Mouse (Mus musculus) right cerebral cortex, postnatal 10 days (tissue): ENCODE data around the gene Phldb3.

Experiments
- DNase-seq, 2 experiments: peaks; one replicate each; pipeline ENCODE4 v3.0.0; 2021; ENCODE audit warnings: low spot score in 2 of 2

Gene Phldb3

DNA sequence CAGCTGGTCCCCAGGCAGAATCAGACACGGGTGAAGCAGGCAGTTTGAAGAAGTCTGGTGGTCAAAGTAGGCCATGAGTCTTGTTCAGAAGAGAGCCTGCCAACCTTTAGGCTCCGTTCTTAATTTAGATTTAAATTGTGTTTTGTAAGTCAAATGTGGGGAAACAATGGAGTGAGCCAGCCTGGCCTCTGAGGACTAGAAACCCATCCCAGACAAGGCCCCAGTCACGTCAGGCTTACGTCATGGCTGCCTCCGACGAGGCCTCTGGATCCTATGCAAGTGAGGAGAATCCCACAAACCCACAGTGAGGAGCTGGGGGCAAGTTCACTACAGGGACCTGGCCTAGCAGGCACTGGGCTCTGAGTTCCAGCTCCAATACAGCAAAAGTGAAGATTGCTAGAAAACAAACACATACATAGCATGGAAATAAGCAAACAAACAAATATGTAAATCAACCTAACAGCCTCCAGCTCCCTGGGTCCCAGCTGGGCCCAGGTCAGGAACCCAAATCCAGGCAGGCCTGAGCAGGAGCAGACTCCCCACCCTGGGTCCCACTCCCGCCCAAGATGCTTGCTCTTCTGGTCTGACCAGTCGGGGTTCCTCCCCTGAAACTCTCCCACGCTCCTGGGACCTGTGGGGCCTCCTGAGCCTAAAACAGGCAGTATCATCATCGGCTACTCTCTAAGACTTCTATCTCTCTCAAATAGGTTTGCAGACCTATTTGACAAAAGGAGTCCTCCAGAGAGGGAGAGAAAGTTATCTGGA lies 19.7 kb downstream of the Phldb3 start:
- no peak for DNase-seq

DNA sequence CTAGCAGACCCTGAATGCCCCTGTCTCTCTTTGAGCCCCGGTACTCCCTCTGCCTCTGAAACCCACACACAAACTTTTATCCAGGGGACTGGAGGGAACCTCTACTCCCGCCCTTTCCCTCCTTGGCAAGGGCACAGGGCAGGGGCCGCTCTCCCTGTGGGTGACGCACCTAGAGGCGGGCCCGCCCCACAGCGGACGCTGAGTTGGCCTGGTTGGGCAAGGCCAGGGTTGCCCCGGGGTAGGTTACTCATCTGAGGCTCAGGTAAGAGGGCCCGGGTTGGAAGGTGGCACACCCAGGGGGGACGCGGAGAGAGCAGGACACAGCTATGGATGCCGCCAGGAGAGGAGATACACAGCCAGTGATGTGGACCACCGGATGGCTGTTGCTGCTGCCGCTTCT lies 25.7 kb downstream of the Phldb3 start, which contains the start of gene Lypd3:
TSS of gene Lypd3 (plus strand) at position 287 of the 400 bp plus-strand sequence.
- no peak for DNase-seq

- DNase-seq: no peak
Observed at GRCm38 (mm10) chr7:24637046-24637445, 26.5 kb downstream of the Phldb3 start.

GRCm38 (mm10) chr7:24638026-24638856 lies 27.7 kb downstream of the Phldb3 start:
- no peak for DNase-seq

DNA sequence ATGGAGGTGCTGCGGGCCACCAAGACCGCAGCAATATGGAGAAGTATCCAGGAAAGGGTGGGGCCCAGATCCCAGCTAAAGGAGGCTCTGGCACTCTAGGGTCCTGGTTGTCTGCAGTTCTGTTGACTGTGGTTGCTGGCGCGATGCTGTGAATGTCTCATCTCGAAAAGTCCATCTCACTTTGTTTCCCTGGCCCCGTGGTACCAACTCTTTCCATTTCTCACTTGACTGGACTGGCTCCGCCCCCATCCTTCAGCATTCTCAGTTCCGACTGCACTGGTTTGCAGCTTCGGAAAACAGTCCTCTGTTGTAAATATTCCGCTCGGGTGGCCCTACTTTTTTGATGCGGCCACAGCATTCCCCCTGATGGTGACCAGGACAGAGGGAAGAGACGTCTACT lies 29.9 kb downstream of the Phldb3 start:
- DNase-seq: no peak

DNA sequence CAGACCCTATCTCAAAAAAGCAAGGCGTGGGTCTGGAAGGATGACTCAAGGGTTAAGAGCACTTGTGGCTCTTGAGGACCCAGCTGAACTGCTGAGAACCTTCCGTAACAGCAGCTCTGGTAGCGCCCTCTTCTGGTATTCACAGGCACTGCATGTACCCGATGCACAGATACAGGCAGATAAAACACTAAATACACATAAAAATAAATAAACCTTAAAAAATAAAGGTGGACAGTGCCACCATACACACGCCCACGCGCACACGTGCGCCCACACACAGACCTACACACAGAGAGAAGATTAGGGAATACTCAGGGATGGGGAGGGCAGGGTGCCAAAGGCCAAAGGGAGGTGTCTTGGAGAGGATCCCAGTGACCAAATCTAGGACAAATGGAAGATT lies 31.9 kb downstream of the Phldb3 start:
- peak; percentile 38 to 45 for DNase-seq

DNA sequence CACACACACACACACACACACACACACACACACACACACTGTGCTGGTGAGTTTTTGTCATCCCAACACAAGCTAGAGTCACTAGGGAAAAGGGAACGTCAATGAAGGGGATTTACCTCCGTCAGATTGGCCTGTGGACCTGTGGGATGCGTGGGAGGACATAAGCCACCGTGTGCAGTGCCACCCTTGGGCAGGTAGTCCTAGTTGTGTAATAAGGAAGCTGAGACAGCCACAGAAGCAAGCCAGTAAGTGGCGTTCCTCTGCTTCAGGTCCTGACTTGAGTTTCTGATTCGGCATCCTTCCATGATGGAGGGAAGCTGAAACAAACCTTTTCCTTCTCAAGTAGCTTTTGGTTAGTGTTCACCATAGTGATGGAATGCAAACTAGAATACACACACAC lies 33.9 kb downstream of the Phldb3 start:
- DNase-seq: no peak

DNA sequence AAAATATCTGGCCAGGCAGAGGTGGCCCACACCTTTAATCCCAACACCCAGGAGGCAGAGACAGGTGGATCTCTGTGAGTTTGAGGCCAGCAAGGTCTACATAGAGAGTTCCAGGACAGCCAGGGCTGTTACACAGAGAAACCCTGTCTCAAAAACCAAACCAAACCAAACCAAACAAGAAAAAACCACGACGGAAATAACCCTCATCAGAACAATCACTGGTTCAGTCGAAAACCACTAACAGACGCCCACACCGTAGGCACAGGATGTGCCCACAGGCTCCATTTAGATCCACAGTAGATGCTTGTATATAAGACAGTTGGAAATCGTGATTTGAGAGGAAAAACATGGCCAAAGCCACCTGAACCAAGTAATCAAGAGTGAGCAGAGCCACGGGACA lies 34.4 kb downstream of the Phldb3 start:
- no peak for DNase-seq

DNA sequence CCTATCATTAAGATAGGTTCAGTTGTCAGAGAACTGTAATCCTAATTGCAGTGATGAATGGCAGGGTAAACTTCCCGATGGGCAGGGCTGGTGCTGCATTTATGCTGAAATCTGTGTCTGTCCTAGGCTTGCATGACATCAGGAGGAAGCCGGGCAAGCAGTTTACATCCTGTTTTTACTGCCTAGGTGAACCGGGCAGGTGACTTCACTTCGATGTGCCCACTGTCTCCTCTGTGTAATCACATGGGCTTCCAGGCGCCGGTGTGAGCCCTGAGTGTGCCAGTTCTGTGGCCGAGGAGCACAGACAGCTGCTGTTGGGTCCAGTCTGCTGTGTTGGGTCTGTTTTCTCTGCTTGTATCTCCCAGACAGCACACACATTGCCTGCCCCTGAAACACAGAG lies 35.9 kb downstream of the Phldb3 start:
- no peak for DNase-seq

GRCm38 (mm10) chr7:24653681-24654080 lies 43.1 kb downstream of the Phldb3 start:
- peak in 1 of 2 experiments; percentile 42 for DNase-seq

GRCm38 (mm10) chr7:24659737-24660357 lies 49.3 kb downstream of the Phldb3 start:
- peak; percentile 43 to 45 for DNase-seq

DNA sequence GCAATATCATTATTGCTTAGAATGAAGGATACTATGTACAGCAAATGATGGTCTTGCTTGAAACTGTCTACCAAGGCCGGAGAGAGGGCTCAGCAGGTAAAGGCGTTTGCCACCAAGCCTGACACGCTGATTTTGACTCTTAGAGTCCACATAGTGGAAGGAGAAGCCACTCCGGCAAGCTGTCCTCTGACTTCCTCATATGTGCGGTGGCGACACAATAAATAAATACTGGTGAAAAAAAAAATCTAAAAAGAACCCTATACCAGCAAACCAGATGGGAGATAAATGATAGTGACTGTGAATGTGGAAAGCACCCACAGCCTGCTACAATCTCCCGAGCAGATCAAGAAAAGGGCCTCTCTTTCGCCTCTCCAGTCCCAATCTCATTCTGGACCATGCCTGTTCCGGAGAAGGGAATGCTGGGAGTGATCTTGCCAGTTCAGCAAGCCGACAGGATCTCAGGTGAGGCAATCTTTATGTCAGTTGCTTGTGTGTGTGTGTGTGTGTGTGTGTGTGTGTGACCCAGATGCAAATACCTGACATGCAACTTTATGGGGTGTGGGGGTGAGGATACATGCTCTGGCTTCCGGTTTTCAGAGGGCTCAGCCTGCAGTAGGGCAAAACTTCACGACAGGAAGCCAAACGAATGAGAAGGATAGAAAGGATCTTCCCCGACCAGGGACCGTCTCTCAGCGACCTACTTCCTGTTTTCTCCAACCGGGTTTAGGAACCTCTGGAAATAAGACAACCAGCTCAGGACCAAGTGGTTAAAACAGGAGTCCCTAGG lies 50.7 kb downstream of the Phldb3 start:
- DNase-seq: no peak

GRCm38 (mm10) chr7:24662575-24662974 lies 52.0 kb downstream of the Phldb3 start:
- DNase-seq: peak; percentile 52 to 72

GRCm38 (mm10) chr7:24664301-24664700 lies 53.7 kb downstream of the Phldb3 start:
- no peak for DNase-seq

- DNase-seq: no peak
Observed at GRCm38 (mm10) chr7:24664959-24665358, 54.4 kb downstream of the Phldb3 start.

GRCm38 (mm10) chr7:24671944-24672439 lies 61.4 kb downstream of the Phldb3 start:
- DNase-seq: no peak

GRCm38 (mm10) chr7:24676575-24676974 lies 66.0 kb downstream of the Phldb3 start, which contains the start of gene Tex101:
TSS of gene Tex101 (minus strand) at chr7:24676675.
- no peak for DNase-seq
